Mouse (Mus musculus): Measurements from ENCODE around the gene Chrna3. TPM values are rescaled to one million over a fixed set of nuclear protein-coding genes. Genes with fewer than 3 reads are reported as not detected.
A peak's percentile ranks its signal among the peaks of the same experiment; 100 is the strongest.

The Chrna3 gene
- polyA plus RNA-seq, 1 experiment from 2014 or later = 3.2 TPM

DNA sequence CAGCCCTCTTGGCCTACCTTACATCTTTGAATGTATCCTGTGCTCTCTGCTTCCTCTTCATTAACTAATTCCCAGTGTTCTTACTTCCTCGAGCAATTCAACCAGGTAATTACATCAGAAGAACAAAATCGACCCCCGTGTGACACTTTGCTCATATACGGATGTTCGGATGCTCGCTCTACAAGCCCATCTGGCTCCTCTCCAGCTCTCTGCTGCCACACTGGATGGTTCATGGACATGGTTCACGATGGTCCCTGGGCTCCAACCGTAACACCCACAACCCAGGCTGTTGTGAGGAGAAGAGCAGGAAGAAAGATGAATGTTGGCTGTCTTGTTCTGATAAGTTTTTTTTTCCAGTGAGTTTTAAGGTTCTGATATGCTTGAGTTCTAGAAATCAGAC, 12.6 kb upstream of the Chrna3 start:
- Histone ChIP-seq H3K27ac (replicated peaks) (no peak overlapping the region), H3K27me3 (ENCODE audit: control insufficient read depth, insufficient read depth, low read length) (no peaks in the 10 kb centered on the region), H3K4me1 (replicated peaks; ENCODE audit: control insufficient read depth, insufficient read depth) (no peaks in the 10 kb centered on the region), H3K9ac (ENCODE audit: low read length) (no peak overlapping the region), H3K4me2 (replicated peaks; ENCODE audit: low read depth) (no peak overlapping the region), H3K4me3 (ENCODE audit: low read depth, low read length) (no peak overlapping the region), H3K36me3 (ENCODE audit: control insufficient read depth, insufficient read depth, low read length) (no peaks in the 10 kb centered on the region), H3K9me3 (ENCODE audit: control insufficient read depth, low read length) (no peaks in the 10 kb centered on the region)
- WGBS = 74% methylated on average over 8 of the region's 8 CpGs
- DNase-seq (ENCODE audit: low spot score) = no peak
- ATAC-seq (ENCODE audit: low FRiP score, low TSS enrichment) = no peak
- no peak for TF ChIP-seq CTCF (IDR thresholded peaks at IDR 0.05; ENCODE audit: low read depth)
- TF ChIP-seq EP300 (optimal IDR thresholded peaks at IDR 0.05) = no peak

DNA sequence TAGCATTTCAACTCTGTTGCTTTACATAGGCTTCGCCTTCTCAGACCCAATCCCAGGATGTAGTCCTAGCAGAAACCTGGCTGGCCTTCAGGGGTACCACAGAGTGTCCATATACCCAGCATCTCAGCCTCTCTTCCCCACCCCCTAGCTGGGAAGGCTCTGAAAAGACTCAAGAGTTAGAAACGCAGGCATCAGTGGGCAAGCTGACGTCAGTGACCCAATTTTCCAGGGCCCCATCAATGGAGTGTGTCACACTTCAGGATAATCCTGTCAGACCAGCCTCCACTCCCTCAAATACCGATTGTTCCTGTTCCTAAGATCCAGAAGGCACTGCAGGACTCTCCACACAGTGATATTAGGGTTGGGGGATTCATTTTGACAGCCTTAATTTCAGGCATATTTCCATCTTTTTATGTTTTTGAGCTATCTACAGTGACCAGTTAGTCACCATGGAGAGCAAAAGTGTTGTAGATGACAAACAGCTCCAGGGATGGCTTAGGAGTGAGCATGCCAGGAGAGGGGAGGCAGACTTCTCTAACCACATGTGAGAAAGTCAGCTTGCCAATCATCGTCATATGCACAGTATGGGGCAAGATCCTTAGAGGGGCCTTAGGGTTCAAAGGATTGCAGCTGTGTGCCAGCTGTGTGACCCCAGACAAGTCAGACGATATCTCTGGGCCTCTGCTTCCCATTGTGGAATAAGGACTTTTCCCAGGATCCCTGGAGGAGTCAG, 5.2 kb upstream of the Chrna3 start:
- Histone ChIP-seq H3K4me3 (ENCODE audit: low read depth, low read length) (no peak overlapping the region), H3K27ac (replicated peaks) (no peak overlapping the region), H3K9me3 (ENCODE audit: control insufficient read depth, low read length) (no peaks in the 10 kb centered on the region), H3K4me1 (replicated peaks; ENCODE audit: control insufficient read depth, insufficient read depth) (no peaks in the 10 kb centered on the region), H3K9ac (ENCODE audit: low read length) (no peak overlapping the region), H3K4me2 (replicated peaks; ENCODE audit: low read depth) (no peak overlapping the region), H3K27me3 (ENCODE audit: control insufficient read depth, insufficient read depth, low read length) (no peaks in the 10 kb centered on the region), H3K36me3 (ENCODE audit: control insufficient read depth, insufficient read depth, low read length) (no peaks in the 10 kb centered on the region)
- no peak for ATAC-seq (ENCODE audit: low FRiP score, low TSS enrichment)
- DNase-seq (ENCODE audit: low spot score) = no peak
- no peak for TF ChIP-seq EP300 (optimal IDR thresholded peaks at IDR 0.05)
- no peak for TF ChIP-seq CTCF (IDR thresholded peaks at IDR 0.05; ENCODE audit: low read depth)
- 40% methylated on average over 6 of the region's 6 CpGs for WGBS

DNA sequence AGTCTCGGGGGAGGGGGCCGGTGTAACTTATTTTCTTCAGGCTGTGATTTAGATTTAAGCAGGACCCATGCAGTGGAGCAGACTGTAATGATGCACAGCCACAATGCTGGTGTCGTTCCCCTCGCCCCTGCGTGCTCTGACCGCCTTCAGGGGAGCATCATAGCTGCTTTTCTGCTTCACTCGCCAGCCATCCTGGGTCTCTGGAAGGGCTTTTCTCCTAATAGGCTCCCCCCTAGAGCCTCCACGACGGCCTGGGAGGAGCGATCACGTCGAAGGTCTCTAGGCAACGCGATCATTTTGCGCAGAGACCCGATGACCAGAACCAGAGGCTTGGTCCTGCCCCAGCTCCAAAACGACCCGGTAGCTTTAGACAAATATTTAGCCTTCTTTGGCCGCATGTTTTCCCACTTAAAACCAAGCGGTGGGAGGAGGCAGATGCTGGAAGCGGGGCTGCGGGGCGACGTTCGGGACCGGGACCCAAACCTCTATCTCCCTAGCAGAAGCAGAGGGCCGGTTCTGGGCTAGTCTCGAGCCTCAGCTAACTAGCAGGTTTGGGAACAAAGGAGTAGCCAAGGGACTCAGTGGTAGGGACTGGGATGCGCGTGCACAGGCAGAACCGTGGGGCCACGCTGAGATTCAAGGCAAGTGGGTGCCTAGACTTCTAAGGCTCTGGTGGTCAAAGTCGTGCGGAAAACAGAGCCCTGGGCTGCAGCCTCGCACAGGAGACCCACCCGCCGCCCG, 658 bp downstream of the Chrna3 start:
- Histone ChIP-seq H3K4me1 (replicated peaks; ENCODE audit: control insufficient read depth, insufficient read depth) (no peaks in the 10 kb centered on the region), H3K27me3 (ENCODE audit: control insufficient read depth, insufficient read depth, low read length) (peaks cover 11% of the 10 kb centered on the region), H3K27ac (replicated peaks) (no peak overlapping the region), H3K4me3 (ENCODE audit: low read depth, low read length) (peak overlapping the region; percentile 25), H3K36me3 (ENCODE audit: control insufficient read depth, insufficient read depth, low read length) (no peaks in the 10 kb centered on the region), H3K4me2 (replicated peaks; ENCODE audit: low read depth) (peak overlapping the region; percentile 34), H3K9me3 (ENCODE audit: control insufficient read depth, low read length) (no peaks in the 10 kb centered on the region), H3K9ac (ENCODE audit: low read length) (no peak overlapping the region)
- ATAC-seq (ENCODE audit: low FRiP score, low TSS enrichment) = peak; percentile 30; the same call in 1 of the 2 replicates
- TF ChIP-seq EP300 (optimal IDR thresholded peaks at IDR 0.05) (no peak), CTCF (IDR thresholded peaks at IDR 0.05; ENCODE audit: low read depth) (no peak)
- DNase-seq (ENCODE audit: low spot score) = no peak
- WGBS = 8% methylated on average over 38 of the region's 38 CpGs

DNA sequence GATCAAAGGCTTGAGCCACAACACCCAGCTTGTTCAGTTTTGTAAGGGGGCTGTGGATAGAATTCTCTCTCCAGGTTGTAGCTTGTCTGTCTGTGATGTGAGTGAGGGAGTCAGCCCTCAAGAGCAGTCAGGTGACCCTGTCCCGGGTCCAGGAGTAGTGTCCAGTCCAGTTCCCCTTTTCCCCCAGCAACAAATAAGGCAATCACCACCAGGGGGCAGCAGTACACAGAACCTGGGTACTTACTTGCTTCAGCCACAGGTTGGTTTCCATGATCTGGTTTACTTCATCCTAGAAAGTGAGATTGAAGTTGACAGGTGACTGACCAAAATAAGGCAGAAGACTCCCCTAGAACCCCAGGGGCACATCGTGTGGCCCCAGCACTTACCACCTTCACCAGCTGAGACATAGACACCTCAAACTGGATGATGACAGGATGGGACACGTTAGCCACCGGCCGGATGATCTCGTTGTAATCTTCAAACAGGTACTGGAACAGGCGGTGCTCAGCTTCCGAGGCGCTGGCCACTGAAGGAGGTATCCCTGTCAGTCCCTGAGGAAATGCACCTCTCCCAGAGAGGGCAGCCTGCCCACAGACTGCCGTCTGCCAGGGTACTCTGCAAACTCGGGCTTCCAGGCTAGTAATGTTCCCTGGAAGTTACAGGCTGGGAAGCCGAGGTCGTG, 2.3 kb downstream of the Chrna3 start:
- Histone ChIP-seq H3K9ac (ENCODE audit: low read length) (no peak overlapping the region), H3K4me2 (replicated peaks; ENCODE audit: low read depth) (no peak overlapping the region), H3K36me3 (ENCODE audit: control insufficient read depth, insufficient read depth, low read length) (no peaks in the 10 kb centered on the region), H3K4me3 (ENCODE audit: low read depth, low read length) (no peak overlapping the region), H3K27me3 (ENCODE audit: control insufficient read depth, insufficient read depth, low read length) (peaks cover 11% of the 10 kb centered on the region), H3K9me3 (ENCODE audit: control insufficient read depth, low read length) (no peaks in the 10 kb centered on the region), H3K27ac (replicated peaks) (no peak overlapping the region), H3K4me1 (replicated peaks; ENCODE audit: control insufficient read depth, insufficient read depth) (no peaks in the 10 kb centered on the region)
- ATAC-seq (ENCODE audit: low FRiP score, low TSS enrichment) = no peak
- TF ChIP-seq EP300 (optimal IDR thresholded peaks at IDR 0.05) (no peak), CTCF (IDR thresholded peaks at IDR 0.05; ENCODE audit: low read depth) (peak; percentile 92)
- 33% methylated on average over 13 of the region's 13 CpGs for WGBS
- peak; percentile 85 for DNase-seq (ENCODE audit: low spot score)

DNA sequence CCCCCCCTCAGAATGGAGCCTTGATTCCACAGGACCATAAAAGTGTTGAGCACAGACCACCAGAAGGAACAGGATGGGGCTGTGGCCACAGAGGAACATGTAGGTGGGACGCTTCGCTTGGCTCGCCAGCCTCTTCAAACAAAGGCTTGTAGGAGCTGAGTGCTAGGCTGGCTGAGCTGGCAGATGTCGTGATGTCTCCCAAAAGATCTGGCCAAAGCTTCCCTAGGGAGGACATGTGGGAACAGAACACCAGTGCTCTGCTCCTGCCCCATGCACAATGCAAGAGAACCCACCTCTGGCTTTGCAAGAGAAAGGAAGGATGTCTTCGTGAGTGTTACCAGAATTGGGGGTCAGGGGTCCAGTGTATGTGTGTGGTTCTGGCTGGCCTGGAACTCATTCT, 3.0 kb downstream of the Chrna3 start:
- Histone ChIP-seq H3K9me3 (ENCODE audit: control insufficient read depth, low read length) (no peaks in the 10 kb centered on the region), H3K36me3 (ENCODE audit: control insufficient read depth, insufficient read depth, low read length) (no peaks in the 10 kb centered on the region), H3K27me3 (ENCODE audit: control insufficient read depth, insufficient read depth, low read length) (peaks cover 11% of the 10 kb centered on the region), H3K9ac (ENCODE audit: low read length) (no peak overlapping the region), H3K4me2 (replicated peaks; ENCODE audit: low read depth) (no peak overlapping the region), H3K4me3 (ENCODE audit: low read depth, low read length) (no peak overlapping the region), H3K4me1 (replicated peaks; ENCODE audit: control insufficient read depth, insufficient read depth) (no peaks in the 10 kb centered on the region), H3K27ac (replicated peaks) (no peak overlapping the region)
- ATAC-seq (ENCODE audit: low FRiP score, low TSS enrichment) (no peak), DNase-seq (ENCODE audit: low spot score) (no peak)
- WGBS = 79% methylated on average over 5 of the region's 5 CpGs
- TF ChIP-seq CTCF (IDR thresholded peaks at IDR 0.05; ENCODE audit: low read depth) (no peak), EP300 (optimal IDR thresholded peaks at IDR 0.05) (no peak)

Data from stomach, postnatal 0 days (tissue).